Mouse (Mus musculus) heart, postnatal 14 days (tissue): ENCODE measurements around the gene Bpi. TPM values are rescaled to one million over a fixed set of nuclear protein-coding genes. Genes with fewer than 3 reads are reported as not detected.

Source experiments
- microRNA-seq, 2 experiments: library from miRNA; unstranded; fragments of <30 nt; microRNA quantifications; one replicate each; pipeline ENCODE4 v1.2.0; 2021 to 2022
- total RNA-seq, 2 experiments: library from RNA; stranded (reverse); gene quantifications; 2 replicates each; pipeline ENCODE4 v1.2.3; 2021

Gene Bpi
- total RNA-seq, 2 experiments from 2014 or later = not detected

Small RNA genes within 50 kb of the gene (microRNA-seq; reads per million reads assigned to microRNA genes)
- 0 to 1.1 reads per million in 2 experiments for gene Mir7685

Other genes with a start within 250 kb of the Bpi start
- gene Tti1, start 229.7 kb upstream of the Bpi start, total RNA-seq = 10 to 100 TPM; 22.0 to 22.5 TPM
- 10 to 100 TPM; 29.6 to 31.1 TPM for gene Rprd1b, start 229.6 kb upstream of the Bpi start, total RNA-seq
- 100 to 1,000 TPM; 181 to 209 TPM for gene Tgm2, start 111.7 kb upstream of the Bpi start, total RNA-seq
- 1 to 10 TPM; 7.0 to 7.4 TPM for gene D630003M21Rik, start 28.9 kb upstream of the Bpi start, total RNA-seq
- gene Lbp, start 48.4 kb downstream of the Bpi start, total RNA-seq = 10 to 100 TPM in 1 of 2 experiments, 1 to 10 TPM in 1; 8.7 to 11.6 TPM
- gene Snhg11, start 117.5 kb downstream of the Bpi start, total RNA-seq = under 1 TPM; 0.15 to 0.22 TPM
- 10 to 100 TPM; 33.5 TPM for gene Ralgapb, start 151.8 kb downstream of the Bpi start, total RNA-seq
- 1 to 10 TPM; 1.1 to 4.8 TPM for gene Adig, start 244.5 kb downstream of the Bpi start, total RNA-seq